Mouse (Mus musculus): ENCODE measurements at regions not wholly inside any gene's neighbourhood (a gene's known extent, or its start where the extent isn't known, plus 50 kb on each side); places are given as distances from the start of the nearest gene placed in this dataset.

GRCm38 (mm10) chr10:67365158-67365557 lies 80.1 kb upstream of the Nrbf2 start:
- H3K27ac ChIP-seq (ENCODE audit: insufficient read depth, low read depth): no peak overlapping the region
- TF ChIP-seq POLR2A (IDR thresholded peaks at IDR 0.05; ENCODE audit: low read depth, low read length) (no peak), RCOR1 (conservative IDR thresholded peaks at IDR 0.05; ENCODE audit: low read depth, low read length) (no peak)
- no peak overlapping the region for H3K4me2 ChIP-seq (ENCODE audit: insufficient read depth, low read depth, poor library complexity, severe bottlenecking)
- no peaks in the 10 kb centered on the region for H3K27me3 ChIP-seq (replicated peaks)
- H3K79me2 ChIP-seq (replicated peaks; ENCODE audit: control insufficient read depth, extremely low read depth, insufficient read depth, poor library complexity, severe bottlenecking): no peaks in the 10 kb centered on the region
- DNase-seq (ENCODE audit: extremely low read depth): no peak
- peaks cover 0 to 3% of the 10 kb centered on the region in 2 experiments for H3K36me3 ChIP-seq (replicated peaks in 1 of 2; ENCODE audit: control insufficient read depth in 1 of 2, insufficient read depth in 1 of 2, low read length in 1 of 2)
- H3K9ac ChIP-seq (ENCODE audit: insufficient read depth, low read depth): no peak overlapping the region
- no peaks in the 10 kb centered on the region for H3K4me1 ChIP-seq (ENCODE audit: control insufficient read depth in 1 of 2, insufficient read depth in 2 of 2)
- H3K4me3 ChIP-seq (replicated peaks in 1 of 3; ENCODE audit: low read depth in 2 of 3, low read length in 2 of 3, poor library complexity in 1 of 3): no peak overlapping the region
- no peaks in the 10 kb centered on the region for H3K9me3 ChIP-seq (replicated peaks; ENCODE audit: low read length)
- dilution Hi-C loops (cut with MboI; ENCODE audit: extremely low pct_ligation_motif_present, extremely low pct_unique_long_range_greater_than_20kb, low sequenced_read_pairs) (no loop called here), in situ Hi-C loops (cut with MboI; ENCODE audit: low pct_ligation_motif_present, low pct_unique_long_range_greater_than_20kb, low sequenced_read_pairs) (no loop called here)

DNA sequence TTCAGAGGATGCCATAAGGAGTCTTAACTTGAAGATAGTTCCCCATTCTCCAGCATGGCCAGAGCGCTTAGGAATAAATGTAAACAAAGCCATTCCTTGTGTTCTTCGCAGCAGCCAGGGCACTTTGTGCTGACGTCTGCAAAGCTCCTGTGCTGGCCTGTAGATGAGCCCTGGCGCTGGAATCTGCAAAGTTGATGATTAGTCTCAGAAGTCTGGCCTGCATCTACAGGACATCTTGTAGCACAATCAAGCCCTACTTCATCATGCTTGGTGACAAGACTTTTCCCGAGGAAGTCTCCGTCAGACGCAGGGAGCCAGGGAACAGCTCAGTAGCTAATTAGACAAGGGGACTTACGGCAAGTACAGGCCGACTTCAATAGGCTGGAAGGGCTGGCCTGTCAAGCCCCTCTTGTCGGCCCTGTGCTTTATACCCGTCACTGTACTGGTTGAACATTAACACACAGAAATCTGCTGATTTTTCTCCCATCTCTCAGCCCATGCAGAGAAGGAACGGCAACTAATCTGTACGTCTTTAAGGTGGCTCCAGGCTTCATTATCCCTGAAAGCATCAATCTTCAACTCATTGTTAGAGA lies 87.6 kb upstream of the Nrbf2 start:
- dilution Hi-C loops (cut with MboI; ENCODE audit: extremely low pct_ligation_motif_present, extremely low pct_unique_long_range_greater_than_20kb, low sequenced_read_pairs): no loop called here
- Histone ChIP-seq H3K4me2 (ENCODE audit: insufficient read depth, low read depth, poor library complexity, severe bottlenecking) (no peak overlapping the region), H3K27me3 (replicated peaks) (no peaks in the 10 kb centered on the region), H3K4me3 (replicated peaks in 1 of 3; ENCODE audit: low read depth in 2 of 3, low read length in 2 of 3, poor library complexity in 1 of 3) (no peak overlapping the region), H3K4me1 (ENCODE audit: control insufficient read depth in 1 of 2, insufficient read depth in 2 of 2) (peaks cover 3 to 9% of the 10 kb centered on the region in 2 experiments; a peak in 3 of 4 replicates), H3K27ac (ENCODE audit: insufficient read depth, low read depth) (no peak overlapping the region), H3K36me3 (replicated peaks in 1 of 2; ENCODE audit: control insufficient read depth in 1 of 2, insufficient read depth in 1 of 2, low read length in 1 of 2) (no peaks in the 10 kb centered on the region), H3K9me3 (replicated peaks; ENCODE audit: low read length) (no peaks in the 10 kb centered on the region), H3K79me2 (replicated peaks; ENCODE audit: control insufficient read depth, extremely low read depth, insufficient read depth, poor library complexity, severe bottlenecking) (no peaks in the 10 kb centered on the region), H3K9ac (ENCODE audit: insufficient read depth, low read depth) (no peak overlapping the region)
- in situ Hi-C loops (cut with MboI; ENCODE audit: low pct_ligation_motif_present, low pct_unique_long_range_greater_than_20kb, low sequenced_read_pairs): no loop called here
- DNase-seq (ENCODE audit: extremely low read depth): no peak
- TF ChIP-seq ZKSCAN1 (IDR thresholded peaks at IDR 0.05; ENCODE audit: borderline replicate concordance, low read depth, low read length) (no peak), MYC (IDR thresholded peaks at IDR 0.05; ENCODE audit: low read depth, low read length) (no peak), NELFE (IDR thresholded peaks at IDR 0.05; ENCODE audit: low read depth, low read length) (no peak), SIN3A (IDR thresholded peaks at IDR 0.05; ENCODE audit: low read length) (no peak), ETS1 (conservative IDR thresholded peaks at IDR 0.05; ENCODE audit: low read depth, low read length) (no peak), MAX (IDR thresholded peaks at IDR 0.05; ENCODE audit: low read length) (no peak), CTCF (conservative IDR thresholded peaks at IDR 0.05 in 1 of 2, IDR thresholded peaks at IDR 0.05 in 1 of 2; ENCODE audit: low read depth in 2 of 2, low read length in 2 of 2) (no peak), E2F4 (IDR thresholded peaks at IDR 0.05; ENCODE audit: insufficient replicate concordance, low read depth, low read length) (no peak), ZNF384 (IDR thresholded peaks at IDR 0.05; ENCODE audit: low read depth, low read length) (no peak), USF1 (IDR thresholded peaks at IDR 0.05; ENCODE audit: low read depth, low read length) (no peak), MAZ (IDR thresholded peaks at IDR 0.05; ENCODE audit: low read depth, low read length) (no peak), USF2 (conservative IDR thresholded peaks at IDR 0.05; ENCODE audit: low read depth, low read length) (no peak), ZC3H11A (IDR thresholded peaks at IDR 0.05; ENCODE audit: low read depth, low read length) (no peak)

GRCm38 (mm10) chr10:67376638-67377037 lies 91.5 kb upstream of the Nrbf2 start:
- Histone ChIP-seq H3K4me2 (ENCODE audit: insufficient read depth, low read depth, poor library complexity, severe bottlenecking) (no peak overlapping the region), H3K4me1 (ENCODE audit: control insufficient read depth in 1 of 2, insufficient read depth in 2 of 2) (peaks cover 7 to 13% of the 10 kb centered on the region in 2 experiments), H3K9me3 (replicated peaks; ENCODE audit: low read length) (no peaks in the 10 kb centered on the region), H3K9ac (ENCODE audit: insufficient read depth, low read depth) (no peak overlapping the region), H3K27me3 (replicated peaks) (no peaks in the 10 kb centered on the region), H3K36me3 (replicated peaks in 1 of 2; ENCODE audit: control insufficient read depth in 1 of 2, insufficient read depth in 1 of 2, low read length in 1 of 2) (no peaks in the 10 kb centered on the region), H3K27ac (ENCODE audit: insufficient read depth, low read depth) (no peak overlapping the region), H3K79me2 (replicated peaks; ENCODE audit: control insufficient read depth, extremely low read depth, insufficient read depth, poor library complexity, severe bottlenecking) (no peaks in the 10 kb centered on the region), H3K4me3 (replicated peaks in 1 of 3; ENCODE audit: low read depth in 2 of 3, low read length in 2 of 3, poor library complexity in 1 of 3) (no peak overlapping the region)
- in situ Hi-C loops (cut with MboI; ENCODE audit: low pct_ligation_motif_present, low pct_unique_long_range_greater_than_20kb, low sequenced_read_pairs): no loop called here
- dilution Hi-C loops (cut with MboI; ENCODE audit: extremely low pct_ligation_motif_present, extremely low pct_unique_long_range_greater_than_20kb, low sequenced_read_pairs): no loop called here
- no peak for TF ChIP-seq ZMIZ1 (IDR thresholded peaks at IDR 0.05; ENCODE audit: low read depth, low read length)
- no peak for TF ChIP-seq CTCF (conservative IDR thresholded peaks at IDR 0.05 in 1 of 2, IDR thresholded peaks at IDR 0.05 in 1 of 2; ENCODE audit: low read depth in 2 of 2, low read length in 2 of 2)
- no peak for TF ChIP-seq EP300 (IDR thresholded peaks at IDR 0.05; ENCODE audit: low read length)
- TF ChIP-seq NELFE (IDR thresholded peaks at IDR 0.05; ENCODE audit: low read depth, low read length): no peak
- no peak for TF ChIP-seq RCOR1 (conservative IDR thresholded peaks at IDR 0.05; ENCODE audit: low read depth, low read length)
- no peak for TF ChIP-seq POLR2A (IDR thresholded peaks at IDR 0.05; ENCODE audit: low read depth, low read length)
- TF ChIP-seq CHD1 (IDR thresholded peaks at IDR 0.05; ENCODE audit: low read depth, low read length): no peak
- no peak for TF ChIP-seq CHD2 (IDR thresholded peaks at IDR 0.05; ENCODE audit: low read length)
- no peak for TF ChIP-seq GABPA (IDR thresholded peaks at IDR 0.05; ENCODE audit: insufficient replicate concordance, low read depth, low read length)
- DNase-seq (ENCODE audit: extremely low read depth): no peak
